Mouse (Mus musculus) hindbrain, postnatal 0 days (tissue): ENCODE data around the gene Myrip. TPM values are rescaled to one million over a fixed set of nuclear protein-coding genes. Genes with fewer than 3 reads are reported as not detected.
A peak's percentile ranks its signal among the peaks of the same experiment; 100 is the strongest.
"Not testable (repeated sequence)": the region's sequence is repeated elsewhere in the genome, so short reads cannot be mapped to it uniquely, and the experiment has no call there.

ENCODE experiments used
- ATAC-seq: fragments of 200-750 bp; cut with Nextera tagmentation; 2 replicates; pipeline ENCODE4 v1.8.0; 2017; ENCODE audit warnings: mild to moderate bottlenecking, moderate TSS enrichment, moderate library complexity
- DNase-seq: peaks from one replicate; pipeline ENCODE4 v3.0.0-alpha.2; 2015; ENCODE audit warnings: low spot score
- H3K27ac ChIP-seq: fragments of 300-500 bp; sonication (generic); 2 replicates; pipeline ENCODE4 v1.5.1; 2014; ENCODE audit warnings: mild to moderate bottlenecking
- H3K27me3 ChIP-seq: fragments of 300-500 bp; sonication (generic); 2 replicates; pipeline ENCODE4 v1.6.1; 2014; ENCODE audit warnings: low read length, mixed read lengths; ENCODE audit not compliant: insufficient read depth
- H3K36me3 ChIP-seq: fragments of 300-500 bp; sonication (generic); 2 replicates; pipeline ENCODE4 v1.6.1; 2014; ENCODE audit warnings: low read length, mixed read lengths; ENCODE audit not compliant: insufficient read depth
- H3K4me1 ChIP-seq: fragments of 300-500 bp; sonication (generic); 2 replicates; pipeline ENCODE4 v1.6.1; 2014; ENCODE audit warnings: antibody characterized with exemption, low read length, mixed read lengths; ENCODE audit not compliant: insufficient read depth
- H3K4me2 ChIP-seq: fragments of 300-500 bp; sonication (generic); 2 replicates; pipeline ENCODE4 v1.6.1; 2014; ENCODE audit warnings: low read depth, mild to moderate bottlenecking, low read length, moderate library complexity, mixed read lengths
- H3K4me3 ChIP-seq: fragments of 300-500 bp; sonication (generic); 2 replicates; pipeline ENCODE4 v1.5.1; 2014; ENCODE audit warnings: low read length
- H3K9ac ChIP-seq: fragments of 300-500 bp; sonication (generic); replicated peaks from 2 replicates; pipeline ENCODE4 v1.6.1; 2014; ENCODE audit warnings: mild to moderate bottlenecking, low read length, moderate library complexity, mixed read lengths
- H3K9me3 ChIP-seq: fragments of 300-500 bp; sonication (generic); 2 replicates; pipeline ENCODE4 v1.6.1; 2016; ENCODE audit warnings: low read length, mixed read lengths
- CTCF ChIP-seq: IDR thresholded peaks from 2 replicates; pipeline ENCODE4 v1.5.1; 2016; ENCODE audit warnings: antibody characterized with exemption, control low read depth, low read depth
- WGBS: fragments of 180-500 bp; shearing (Covaris S2); extraction: QIAGEN DNeasy Blood & Tissue Kit; methylation state at CpG from one replicate; pipeline ENCODE4 v1.1.7; 2014; 5-methylcytosine and 5-hydroxymethylcytosine counted together
- polyA plus RNA-seq: library from polyadenylated mRNA; unstranded; fragments of >200 nt; fragmentation: Nextera tagmentation; extraction: Ambion mirVana; gene quantifications from 2 replicates; pipeline ENCODE4 v1.2.1, GENCODE M21; 2015
- total RNA-seq: library from RNA; depleted of rRNA; stranded (reverse); fragments of >200 nt; gene quantifications from 2 replicates; pipeline ENCODE4 v1.2.3, GENCODE M21; 2014; rRNA removed

The Myrip gene
- total RNA-seq (22.4 and 22.8 TPM in 2 replicates), polyA plus RNA-seq (7.0 and 7.5 TPM in 2 replicates)

DNA sequence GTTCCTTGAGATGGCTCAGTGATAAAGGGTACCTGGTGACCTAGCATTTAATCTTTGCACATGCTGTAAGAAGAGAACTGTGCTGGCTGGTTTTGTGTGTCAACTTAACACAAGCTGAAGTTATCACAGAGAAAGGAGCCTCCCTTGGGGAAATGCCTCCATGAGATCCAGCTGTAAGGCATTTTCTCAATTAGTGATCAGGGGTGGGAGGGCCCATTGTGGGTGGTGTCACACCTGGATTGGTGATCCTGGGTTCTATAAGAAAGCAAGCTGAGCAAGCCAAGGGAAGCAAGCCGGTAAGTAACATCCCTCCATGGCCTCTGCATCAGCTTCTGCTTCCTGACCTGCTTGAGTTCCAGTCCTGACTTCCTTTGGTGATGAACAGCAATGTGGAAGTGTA, at the start of gene Myrip:
Gene Myrip (plus strand): TSS at position 301 of the 400 bp plus-strand sequence.
- H3K9ac ChIP-seq, H3K27me3 ChIP-seq, H3K36me3 ChIP-seq, H3K4me2 ChIP-seq, H3K4me3 ChIP-seq, DNase-seq, H3K9me3 ChIP-seq, H3K4me1 ChIP-seq, H3K27ac ChIP-seq, ATAC-seq: not testable (repeated sequence)
- WGBS = 95% methylated on average over 1 of the region's 1 CpGs

GRCm38 (mm10) chr9:120259805-120260204, 41.5 kb upstream of the Myrip start:
- H3K27ac ChIP-seq = no peak overlapping the region
- no peak overlapping the region for H3K4me3 ChIP-seq
- H3K27me3 ChIP-seq = no peaks in the 10 kb centered on the region
- H3K4me1 ChIP-seq = peaks cover 8% of the 10 kb centered on the region; the same call in 1 of the 2 replicates
- H3K4me2 ChIP-seq = no peak overlapping the region
- TF ChIP-seq CTCF = no peak
- peak; percentile 51 for DNase-seq
- no peaks in the 10 kb centered on the region for H3K36me3 ChIP-seq
- WGBS = 28% methylated on average over 8 of the region's 8 CpGs
- H3K9ac ChIP-seq = no peak overlapping the region
- no peak for ATAC-seq
- no peaks in the 10 kb centered on the region for H3K9me3 ChIP-seq

DNA sequence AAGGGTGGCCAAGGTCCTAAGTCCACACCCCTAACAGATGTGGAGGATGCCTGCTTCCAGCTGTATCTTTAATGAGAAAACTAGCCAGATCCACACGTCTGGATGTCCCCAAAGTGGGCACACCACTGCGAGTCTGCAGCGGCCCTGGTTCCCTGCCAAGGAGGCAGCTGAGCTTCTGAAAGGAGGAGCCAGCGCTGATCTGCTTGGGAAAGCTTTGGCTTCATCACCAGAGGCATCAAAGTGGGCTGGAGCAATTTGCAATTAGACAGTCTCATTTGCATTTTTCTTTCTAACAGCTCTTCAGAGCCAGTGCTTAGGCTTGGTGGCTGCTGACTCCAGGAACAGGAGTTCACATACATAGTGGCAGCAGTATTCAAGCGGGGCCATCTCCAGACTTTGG, 37.3 kb upstream of the Myrip start:
- DNase-seq (peak; percentile 90), ATAC-seq (peak; percentile 82)
- 21% methylated on average over 5 of the region's 5 CpGs for WGBS
- H3K4me3 ChIP-seq = no peak overlapping the region
- no peaks in the 10 kb centered on the region for H3K27me3 ChIP-seq
- H3K4me1 ChIP-seq = peaks cover 8% of the 10 kb centered on the region; the same call in 1 of the 2 replicates
- no peak overlapping the region for H3K9ac ChIP-seq
- TF ChIP-seq CTCF = no peak
- H3K9me3 ChIP-seq = no peaks in the 10 kb centered on the region
- H3K36me3 ChIP-seq = no peaks in the 10 kb centered on the region
- no peak overlapping the region for H3K4me2 ChIP-seq
- no peak overlapping the region for H3K27ac ChIP-seq

DNA sequence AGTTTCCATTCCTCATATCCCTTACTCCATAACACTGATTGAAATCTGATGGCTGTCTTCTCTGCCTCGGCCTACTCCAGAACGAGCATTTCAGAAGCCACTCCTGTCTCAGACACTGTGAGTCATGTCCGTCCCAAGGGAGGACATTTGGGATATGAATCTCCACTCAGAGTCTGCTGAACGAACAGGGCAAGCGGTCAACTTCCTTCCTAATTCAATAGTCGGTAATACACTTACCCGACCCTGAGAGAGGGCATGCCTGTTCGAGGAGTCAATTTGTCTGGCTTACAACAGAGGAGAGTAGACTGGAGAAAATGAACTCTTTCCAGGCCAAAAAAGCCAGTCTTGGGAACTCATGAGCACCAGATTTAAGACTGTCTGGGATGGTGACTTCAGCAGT, 28.2 kb upstream of the Myrip start:
- Histone ChIP-seq H3K4me1 (no peaks in the 10 kb centered on the region), H3K27ac (no peak overlapping the region), H3K36me3 (no peaks in the 10 kb centered on the region), H3K4me3 (no peak overlapping the region), H3K9ac (no peak overlapping the region), H3K27me3 (no peaks in the 10 kb centered on the region), H3K4me2 (no peak overlapping the region), H3K9me3 (no peaks in the 10 kb centered on the region)
- no peak for TF ChIP-seq CTCF
- WGBS = 79% methylated on average over 8 of the region's 8 CpGs
- DNase-seq (no peak), ATAC-seq (no peak)

- no peaks in the 10 kb centered on the region for H3K27me3 ChIP-seq
- H3K4me2 ChIP-seq = no peak overlapping the region
- no peak for TF ChIP-seq CTCF
- H3K9me3 ChIP-seq = no peaks in the 10 kb centered on the region
- DNase-seq = no peak
- H3K4me1 ChIP-seq = no peaks in the 10 kb centered on the region
- no peaks in the 10 kb centered on the region for H3K36me3 ChIP-seq
- ATAC-seq = no peak
- 73% methylated on average over 7 of the region's 7 CpGs for WGBS
- H3K27ac ChIP-seq = no peak overlapping the region
- no peak overlapping the region for H3K9ac ChIP-seq
- H3K4me3 ChIP-seq = no peak overlapping the region
These were observed 26.1 kb upstream of the Myrip start for GRCm38 (mm10) chr9:120275226-120275625.

- no peaks in the 10 kb centered on the region for H3K27me3 ChIP-seq
These were observed 20.2 kb upstream of the Myrip start for GRCm38 (mm10) chr9:120281147-120281546.

GRCm38 (mm10) chr9:120282461-120283047, 18.8 kb upstream of the Myrip start:
- no peak for ATAC-seq
- no peak overlapping the region for H3K4me2 ChIP-seq
- H3K4me3 ChIP-seq = no peak overlapping the region
- H3K4me1 ChIP-seq = no peaks in the 10 kb centered on the region
- no peak overlapping the region for H3K27ac ChIP-seq
- no peak for DNase-seq
- no peaks in the 10 kb centered on the region for H3K9me3 ChIP-seq
- H3K36me3 ChIP-seq = no peaks in the 10 kb centered on the region
- 75% methylated on average over 9 of the region's 9 CpGs for WGBS
- TF ChIP-seq CTCF = no peak
- no peaks in the 10 kb centered on the region for H3K27me3 ChIP-seq
- no peak overlapping the region for H3K9ac ChIP-seq

More at GRCm38 (mm10) chr9:120281147-120281546, 20.2 kb upstream of the Myrip start:
- DNase-seq (no peak), ATAC-seq (no peak)
- Histone ChIP-seq H3K4me2 (no peak overlapping the region), H3K4me1 (no peaks in the 10 kb centered on the region), H3K9ac (no peak overlapping the region), H3K36me3 (no peaks in the 10 kb centered on the region), H3K9me3 (no peaks in the 10 kb centered on the region), H3K4me3 (no peak overlapping the region), H3K27ac (no peak overlapping the region)
- no peak for TF ChIP-seq CTCF
- whole genome bisulfite sequencing = 83% methylated on average over 12 of the region's 12 CpGs
